Mouse (Mus musculus) embryo, embryonic 9.5 days (tissue): ENCODE results near the gene Myf6.

Experiments
- DNase-seq: peaks from one replicate; pipeline ENCODE4 v3.0.0-alpha.2; 2017; ENCODE audit errors: extremely low spot score

The Myf6 gene

DNA sequence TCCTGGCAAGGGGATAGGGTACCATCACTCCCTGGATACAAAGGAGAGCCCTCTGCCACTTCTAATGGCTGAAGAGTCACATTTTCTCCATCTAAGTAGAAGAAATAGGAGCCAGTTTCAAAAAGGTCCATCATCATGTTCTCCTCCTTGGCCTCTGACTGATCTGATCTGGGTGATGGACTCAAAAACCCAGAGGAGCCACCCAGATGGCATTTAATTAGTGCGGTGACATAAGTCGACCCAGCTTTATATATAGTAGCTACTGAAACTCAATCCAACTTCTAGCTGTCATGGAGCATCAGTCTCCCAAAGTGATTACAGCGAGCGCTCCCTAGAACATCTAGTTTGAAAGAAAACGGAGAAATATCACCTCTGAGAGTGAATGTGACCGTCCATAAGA is at the start of gene Myf6:
Myf6 (minus strand) TSS at position 170 of the 400 bp plus-strand sequence.
- DNase-seq, result no peak

DNA sequence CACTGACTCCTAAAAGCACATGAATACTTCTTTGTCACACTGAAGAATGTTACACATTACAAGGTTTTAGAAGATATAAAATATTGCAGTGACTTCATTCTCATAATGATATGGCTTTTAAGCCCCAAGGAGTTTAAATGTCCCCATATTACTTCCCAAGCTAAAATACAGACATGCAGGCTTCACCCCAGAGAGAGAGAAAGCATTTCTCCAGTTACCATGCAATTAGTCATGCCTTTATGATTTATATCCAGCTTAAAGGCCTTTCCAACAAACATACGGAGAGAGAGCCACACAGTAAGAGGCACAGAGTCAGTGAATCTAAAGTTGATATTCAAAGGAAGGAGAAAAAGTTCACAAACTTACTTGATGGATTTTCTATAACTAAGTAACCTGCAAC is 48.5 kb upstream of the Myf6 start:
- DNase-seq, result no peak

GRCm38 (mm10) chr10:107528758-107529157 is 34.2 kb upstream of the Myf6 start:
- no peak for DNase-seq

GRCm38 (mm10) chr10:107519216-107519615 is 24.7 kb upstream of the Myf6 start:
- DNase-seq, result no peak

GRCm38 (mm10) chr10:107516641-107517040 is 22.1 kb upstream of the Myf6 start:
- DNase-seq, result no peak

- DNase-seq, result no peak
Measured at GRCm38 (mm10) chr10:107514735-107515134, 20.2 kb upstream of the Myf6 start.

DNA sequence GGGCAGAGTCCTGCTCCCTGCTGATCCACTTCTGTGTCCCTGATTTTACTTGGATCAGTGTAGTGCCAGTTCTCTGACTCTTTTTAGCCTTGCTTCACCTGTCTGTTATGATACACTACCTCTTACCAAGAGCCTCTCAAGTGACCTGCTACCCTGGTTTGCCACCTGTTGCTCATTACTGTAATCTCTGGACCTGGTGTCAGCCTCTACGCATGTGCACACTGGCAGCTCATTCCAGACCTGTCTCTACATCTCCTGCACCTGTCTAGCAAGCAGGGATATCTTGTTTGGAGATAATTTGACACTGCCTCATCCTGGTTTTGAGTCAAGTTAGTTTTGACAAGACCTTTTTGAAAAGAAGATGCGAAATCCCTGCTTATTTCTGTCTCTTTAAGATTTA is 11.9 kb upstream of the Myf6 start:
- DNase-seq, result no peak

DNA sequence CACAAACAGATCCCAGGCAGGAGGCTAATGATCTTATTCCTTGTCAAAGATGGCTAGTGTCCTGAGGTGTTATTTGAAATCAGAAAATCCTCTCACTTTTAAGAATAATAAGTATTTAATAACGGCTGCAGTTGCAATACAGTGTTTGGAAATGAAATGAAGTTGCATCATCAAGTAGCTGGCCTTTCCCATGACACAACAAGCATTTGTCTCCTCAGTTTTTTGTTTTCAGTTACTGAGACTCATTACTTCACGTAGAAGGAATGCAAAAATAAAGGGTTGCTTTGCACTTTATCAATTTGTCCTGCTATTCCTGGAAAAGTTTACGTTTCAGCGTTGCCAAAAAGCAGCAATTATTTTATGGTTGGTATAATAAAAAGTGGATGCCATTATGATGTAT is 8.9 kb upstream of the Myf6 start:
- DNase-seq, result no peak

GRCm38 (mm10) chr10:107502193-107502592 is 7.7 kb upstream of the Myf6 start:
- no peak for DNase-seq

DNA sequence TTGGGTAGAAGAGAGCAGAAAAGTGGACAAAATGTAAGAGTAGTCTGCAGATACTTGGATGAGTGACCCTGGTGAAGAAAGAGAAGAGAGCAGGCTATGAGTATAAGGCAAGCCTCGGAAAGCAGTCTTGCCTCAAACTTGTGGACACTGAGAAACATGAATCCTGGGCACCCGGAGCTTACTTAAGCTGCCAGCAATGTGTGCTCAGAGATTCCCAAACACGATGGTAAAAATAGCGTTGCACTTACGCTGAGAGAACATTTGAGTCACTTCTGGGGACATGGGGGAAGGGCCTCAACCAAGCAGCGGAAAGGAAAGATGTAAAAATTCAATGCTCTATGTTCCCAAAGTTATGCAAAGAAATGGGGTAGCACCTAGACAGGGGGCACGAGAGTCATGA is 5.1 kb upstream of the Myf6 start:
- DNase-seq, result no peak

DNA sequence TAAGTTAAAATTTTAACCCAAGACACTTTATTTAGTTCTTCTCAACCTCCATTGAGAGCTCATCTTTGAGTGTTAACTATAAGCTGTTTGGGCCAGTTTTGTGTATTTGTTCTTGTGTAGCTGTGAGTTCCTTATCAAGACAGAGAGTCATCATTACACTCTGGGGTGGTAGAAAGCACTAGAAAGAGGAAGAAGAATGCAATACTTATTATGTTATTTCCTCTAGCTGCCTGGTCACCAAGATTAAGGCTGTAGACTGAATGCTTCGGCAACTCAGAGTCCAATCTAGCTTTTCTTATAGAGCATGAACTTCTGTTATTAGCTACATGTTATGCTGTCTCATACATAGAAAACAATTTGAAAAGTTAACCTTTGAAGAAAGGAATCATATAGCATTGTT is 1.9 kb upstream of the Myf6 start:
- DNase-seq, result no peak

- DNase-seq, result no peak
Measured at GRCm38 (mm10) chr10:107493580-107494474, 710 bp downstream of the Myf6 start.

DNA sequence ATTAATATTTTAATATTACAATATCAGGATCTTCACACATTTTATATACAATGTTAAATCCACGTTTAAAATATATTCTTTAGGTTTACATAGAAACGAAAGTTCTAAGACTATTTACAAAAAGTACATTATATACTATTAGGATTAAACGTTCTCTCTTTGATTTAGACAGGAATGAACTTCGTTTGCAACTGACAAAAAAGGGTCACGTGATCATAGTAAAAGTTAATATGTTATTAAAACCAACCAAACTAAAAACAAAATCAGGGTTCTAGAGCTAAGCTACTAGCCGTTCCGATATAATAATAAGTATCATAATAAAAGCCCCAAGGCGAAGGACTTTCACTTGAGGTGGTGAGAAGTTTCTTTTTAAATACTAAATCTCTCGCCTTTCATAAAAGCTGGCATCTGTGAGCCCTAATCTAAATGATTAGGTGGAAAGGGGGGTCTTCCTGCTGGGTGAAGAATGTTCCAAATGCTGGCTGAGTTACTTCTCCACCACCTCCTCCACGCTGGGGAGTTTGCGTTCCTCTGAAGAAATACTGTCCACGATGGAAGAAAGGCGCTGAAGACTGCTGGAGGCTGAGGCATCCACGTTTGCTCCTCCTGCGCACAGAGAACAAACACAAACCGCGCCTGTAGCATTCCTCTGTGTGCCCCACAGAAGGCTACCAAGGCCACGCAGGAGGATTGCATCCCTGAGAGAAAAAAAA is 1.5 kb downstream of the Myf6 start:
- DNase-seq, result peak; percentile 26

DNA sequence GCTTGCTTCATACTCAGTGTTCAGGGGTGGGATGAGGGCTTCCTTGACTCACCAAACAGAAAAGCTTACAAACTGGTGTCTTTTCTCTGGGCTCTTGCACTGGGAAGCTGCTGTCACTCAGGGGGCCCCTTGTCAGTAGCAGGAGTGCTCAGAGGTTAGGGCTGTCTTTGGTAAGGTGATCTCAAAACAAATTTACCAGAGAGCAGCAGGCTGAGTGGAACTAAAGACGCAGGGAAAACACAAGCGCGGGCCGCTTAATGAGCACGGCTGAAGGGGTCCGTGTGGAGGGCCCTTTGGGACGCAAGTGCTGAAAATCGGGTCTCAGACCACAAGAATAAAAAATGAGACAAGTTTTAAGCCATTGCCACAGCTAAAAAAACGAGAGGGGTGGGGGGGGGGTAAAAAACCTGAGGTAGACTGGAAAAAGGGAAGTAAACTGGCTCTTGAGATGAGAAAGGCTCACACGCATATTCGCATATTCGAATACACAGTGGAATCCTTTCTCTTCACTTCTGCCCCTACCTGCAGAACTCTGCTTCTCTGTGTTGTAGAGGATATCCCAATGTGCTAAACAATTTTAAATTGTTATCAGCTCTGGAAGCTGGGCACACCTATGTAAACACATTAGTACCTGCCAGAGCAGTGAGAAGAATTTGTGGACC is 5.8 kb downstream of the Myf6 start:
- DNase-seq, result peak; percentile 27

- DNase-seq, result no peak
Measured at GRCm38 (mm10) chr10:107486770-107487169, 7.8 kb downstream of the Myf6 start.

GRCm38 (mm10) chr10:107485870-107486269 is 8.7 kb downstream of the Myf6 start, which contains the start of gene Myf5:
Myf5 (minus strand) TSS chr10:107486134.
- DNase-seq, result no peak

GRCm38 (mm10) chr10:107484050-107484449 is 10.5 kb downstream of the Myf6 start:
- DNase-seq, result peak; percentile 57

- DNase-seq, result no peak
Measured at GRCm38 (mm10) chr10:107473497-107473896, 21.0 kb downstream of the Myf6 start.

GRCm38 (mm10) chr10:107471712-107472111 is 22.8 kb downstream of the Myf6 start:
- DNase-seq, result no peak

- no peak for DNase-seq
Measured at GRCm38 (mm10) chr10:107467819-107468218, 26.7 kb downstream of the Myf6 start.

- no peak for DNase-seq
Measured at GRCm38 (mm10) chr10:107449496-107450330, 44.8 kb downstream of the Myf6 start.
